Mouse (Mus musculus): ENCODE measurements at regions not wholly inside any gene's neighbourhood (a gene's known extent, or its start where the extent isn't known, plus 50 kb on each side); places are given as distances from the start of the nearest gene placed in this dataset.

DNA sequence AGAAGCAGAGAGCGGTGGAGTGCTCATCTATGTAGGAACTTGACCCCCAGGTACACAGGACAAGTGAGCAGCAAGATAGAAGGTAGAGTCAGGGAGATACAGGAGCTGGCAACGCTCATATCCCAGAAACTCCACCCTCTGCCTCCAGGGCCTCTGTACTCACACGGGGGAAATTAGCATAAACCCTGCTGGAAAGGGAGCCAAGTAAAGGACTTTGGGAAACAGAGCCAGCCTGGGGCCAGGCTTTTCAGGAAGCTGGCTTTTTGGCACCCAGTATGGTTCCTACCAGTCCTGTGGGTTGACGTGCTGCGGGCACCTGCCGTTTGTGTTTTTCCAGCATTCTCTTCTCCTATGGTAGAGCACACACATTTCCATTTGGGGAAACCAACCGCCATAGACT is 128.2 kb upstream of the Hmga2 start:
- TF ChIP-seq CTCF (IDR thresholded peaks at IDR 0.05; ENCODE audit: control insufficient read depth, insufficient read depth, insufficient read length) (no peak), MAX (IDR thresholded peaks at IDR 0.05) (no peak)
